Mouse (Mus musculus): Measurements from ENCODE around the gene Smc6.

Smc6 gene

GRCm38 (mm10) chr12:11265382-11266281 is at the start of gene Smc6, which contains the start of gene Gen1:
Gene Smc6 (plus strand): TSS chr12:11265886.
Gene Gen1 (minus strand): TSS chr12:11265801.
- DNase-seq (ENCODE audit: low read depth, low spot score), result peak; percentile 95

DNA sequence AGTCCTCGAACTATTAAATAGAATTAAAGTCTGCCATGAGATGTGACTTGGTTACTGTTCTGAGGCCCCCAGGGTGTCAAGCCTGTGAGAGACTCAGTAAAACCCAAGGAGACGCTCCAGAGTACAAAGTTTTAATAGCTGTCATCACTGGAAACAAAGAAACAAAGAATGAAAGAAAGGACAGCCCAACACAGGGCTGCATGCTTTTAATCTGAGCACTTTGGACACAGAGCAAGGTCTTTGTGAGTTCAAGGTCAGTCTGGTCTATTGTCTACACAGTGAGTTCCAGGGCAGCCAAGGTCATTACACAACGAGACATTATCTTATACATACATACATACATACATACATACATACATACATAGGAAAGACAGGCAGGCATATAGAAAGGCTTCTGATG is 49.2 kb upstream of the Smc6 start:
- no peak for DNase-seq (ENCODE audit: low read depth, low spot score)

GRCm38 (mm10) chr12:11217726-11218250 is 47.9 kb upstream of the Smc6 start:
- DNase-seq (ENCODE audit: low read depth, low spot score), result no peak

- DNase-seq (ENCODE audit: low read depth, low spot score), result no peak
Measured at GRCm38 (mm10) chr12:11221524-11222330, 44.0 kb upstream of the Smc6 start.

GRCm38 (mm10) chr12:11222566-11222965 is 43.1 kb upstream of the Smc6 start:
- DNase-seq (ENCODE audit: low read depth, low spot score), result no peak

DNA sequence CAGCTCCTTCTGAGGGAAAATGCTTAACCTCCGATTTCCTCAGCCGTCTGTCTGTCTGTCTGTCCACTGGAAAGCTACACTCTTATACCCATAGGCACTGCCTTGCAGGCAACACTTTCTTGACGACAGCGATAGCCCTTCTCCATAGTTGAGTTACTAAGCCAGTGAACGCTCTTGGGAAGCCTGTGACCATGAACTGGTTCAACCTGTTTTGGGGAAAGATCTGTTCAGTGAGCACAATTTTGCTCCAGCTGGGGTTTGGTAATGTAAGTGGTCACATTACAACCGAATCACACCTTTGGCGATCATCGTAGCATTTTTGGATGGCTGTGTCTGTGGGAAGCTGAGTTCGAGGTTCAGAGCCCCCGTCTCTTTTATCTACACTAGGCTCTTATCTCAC is 42.6 kb upstream of the Smc6 start:
- no peak for DNase-seq (ENCODE audit: low read depth, low spot score)

DNA sequence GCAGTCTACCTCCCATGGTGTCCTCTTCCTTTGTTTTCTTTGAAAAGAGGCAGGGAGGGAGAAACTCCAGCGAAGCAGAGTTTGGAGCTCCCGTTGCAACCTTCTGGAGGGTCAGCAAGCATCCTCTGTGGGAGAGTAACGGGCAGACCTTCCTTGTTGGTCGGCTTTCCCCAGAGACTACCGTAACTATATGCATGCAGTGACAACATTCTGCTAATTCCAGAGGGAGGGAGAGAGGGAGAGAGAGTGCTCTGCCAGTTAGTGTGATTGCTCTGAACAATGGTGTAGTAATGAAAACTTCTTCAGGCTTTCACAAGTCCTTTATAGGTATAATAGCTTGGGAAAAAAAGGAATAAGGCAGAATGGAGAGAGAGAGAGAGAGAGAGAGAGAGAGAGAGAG is 41.0 kb upstream of the Smc6 start:
- no peak for DNase-seq (ENCODE audit: low read depth, low spot score)

DNA sequence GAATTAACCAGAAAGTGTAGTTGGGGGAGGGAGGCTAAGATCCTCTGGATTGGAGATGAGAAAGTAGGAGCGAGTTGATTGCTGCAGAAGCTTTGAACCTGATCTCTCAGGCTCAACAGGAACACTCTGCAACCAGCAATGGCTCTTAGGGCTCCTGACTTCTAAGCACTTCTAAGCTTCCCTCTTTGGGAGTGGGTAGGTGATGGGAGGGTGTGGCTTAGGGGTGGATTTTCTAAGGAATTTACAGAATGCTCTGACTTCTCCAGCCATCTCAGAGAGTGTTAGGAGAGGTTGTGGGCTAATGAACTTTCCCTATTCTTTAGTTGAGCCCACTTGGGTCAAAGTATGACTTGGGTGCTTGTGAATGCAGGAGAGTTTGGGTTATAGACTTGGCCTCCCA is 39.6 kb upstream of the Smc6 start:
- DNase-seq (ENCODE audit: low read depth, low spot score), result no peak

DNA sequence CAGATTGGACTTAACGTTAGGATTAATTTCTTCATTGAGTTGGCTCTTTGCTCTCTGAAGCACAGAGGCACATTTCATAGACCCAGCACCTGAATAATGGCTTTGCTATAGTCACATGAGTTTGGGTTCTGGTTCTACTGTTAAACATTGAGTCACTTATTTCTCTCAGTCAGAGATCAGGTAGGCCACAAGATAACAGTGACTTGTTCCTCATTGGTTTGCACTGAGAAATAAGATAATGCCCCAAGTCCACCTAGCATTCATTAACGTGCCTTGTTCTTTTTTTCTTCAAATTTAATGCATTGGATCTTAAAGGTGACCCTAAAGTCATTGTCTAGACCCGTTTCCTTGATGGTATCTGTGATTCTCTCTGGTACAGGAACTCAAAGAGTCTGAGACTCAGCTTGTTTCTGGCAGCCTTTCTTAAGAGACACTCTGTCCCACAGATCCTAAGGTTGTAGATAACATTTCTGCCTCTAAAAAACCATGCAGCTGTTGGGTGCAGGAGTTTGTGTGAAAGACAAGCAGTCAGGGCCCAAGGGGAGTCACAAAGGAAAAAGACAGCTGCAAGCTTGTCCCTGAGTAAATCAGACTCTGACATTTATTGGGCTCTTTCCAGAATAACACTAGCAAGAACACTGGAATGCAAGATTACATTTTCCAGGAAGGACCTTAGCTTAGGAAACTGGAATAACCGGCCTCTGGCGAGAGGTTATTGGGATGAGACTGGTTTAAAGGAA is 39.0 kb upstream of the Smc6 start:
- DNase-seq (ENCODE audit: low read depth, low spot score), result peak; percentile 18

DNA sequence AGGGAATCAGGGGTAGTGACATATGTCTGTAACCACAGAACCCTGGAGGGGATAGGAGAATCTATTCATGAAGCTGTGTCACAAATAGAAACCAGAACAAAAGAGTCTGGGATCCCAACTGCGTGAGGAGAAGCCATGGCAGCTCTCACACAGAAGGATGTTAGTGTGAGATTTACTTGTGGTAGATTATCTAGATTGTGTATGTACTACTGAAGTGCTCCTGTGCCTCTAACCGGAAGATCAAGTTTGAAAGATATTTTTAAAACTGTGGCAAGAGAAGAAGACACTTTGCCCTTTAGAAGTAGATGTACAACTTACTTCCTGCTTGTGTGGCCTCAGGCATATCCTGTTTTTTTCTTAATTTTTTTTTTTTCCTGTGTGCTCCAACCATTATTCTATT is 35.4 kb upstream of the Smc6 start:
- peak; percentile 60 for DNase-seq (ENCODE audit: low read depth, low spot score)

DNA sequence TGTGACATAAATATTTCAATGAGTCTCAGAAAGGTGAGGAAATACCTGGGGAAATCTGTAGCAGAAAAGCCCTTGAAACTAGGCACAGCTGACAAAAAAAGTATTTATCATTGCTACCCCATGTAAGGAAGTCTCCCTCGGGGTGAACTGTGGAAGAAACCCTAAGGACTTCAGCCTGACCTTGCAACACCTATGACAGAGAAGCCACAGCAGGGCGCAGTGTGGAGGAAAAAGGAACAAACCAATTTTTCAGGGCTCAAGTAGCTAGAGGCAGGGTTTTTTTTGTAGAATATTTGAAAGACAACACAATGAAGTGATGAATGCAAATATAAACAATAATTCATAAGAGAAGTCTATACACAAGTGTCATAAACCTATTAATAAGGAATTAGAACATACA is 29.7 kb upstream of the Smc6 start:
- no peak for DNase-seq (ENCODE audit: low read depth, low spot score)

DNA sequence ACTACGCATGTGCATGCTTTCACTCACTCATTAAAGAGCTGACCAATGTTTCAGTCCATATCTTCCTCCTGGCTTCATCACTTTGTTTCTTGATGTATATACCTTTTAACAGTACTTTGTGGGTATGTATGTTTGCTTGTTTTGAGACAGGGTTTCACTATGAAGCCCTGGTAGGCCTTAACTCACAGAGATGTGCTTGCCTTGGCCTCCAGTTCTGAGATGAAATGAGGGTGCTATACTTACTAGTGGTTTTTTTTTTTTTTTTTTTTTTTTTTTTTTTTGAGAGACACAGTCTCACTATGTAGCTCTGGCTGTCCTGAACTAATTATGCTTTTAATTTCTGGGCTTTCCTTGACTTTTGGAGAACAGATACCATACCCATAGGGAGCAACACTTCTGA is 18.2 kb upstream of the Smc6 start:
- DNase-seq (ENCODE audit: low read depth, low spot score), result no peak

- no peak for DNase-seq (ENCODE audit: low read depth, low spot score)
Measured at GRCm38 (mm10) chr12:11250322-11250721, 15.4 kb upstream of the Smc6 start.

DNA sequence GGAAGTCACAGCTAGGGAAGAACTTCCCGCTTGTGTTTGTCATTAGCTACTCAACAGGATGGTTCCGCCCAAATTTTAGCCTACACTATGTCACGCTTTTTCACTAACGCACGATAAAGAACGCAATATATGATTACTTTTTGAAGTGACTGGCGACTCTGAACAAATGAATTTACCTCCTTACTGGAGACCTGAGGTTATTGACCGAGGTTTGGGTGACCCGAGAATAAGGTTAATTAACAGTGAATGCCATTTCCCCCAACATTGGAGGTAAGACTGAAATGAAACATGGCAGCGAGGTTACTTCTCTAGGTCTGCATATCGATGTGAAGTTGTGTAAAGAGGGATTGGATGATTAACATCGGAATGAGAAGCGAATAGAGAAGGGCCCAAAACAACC is 791 bp upstream of the Smc6 start:
- no peak for DNase-seq (ENCODE audit: low read depth, low spot score)

GRCm38 (mm10) chr12:11266282-11266985 is 748 bp downstream of the Smc6 start:
- peak; percentile 56 for DNase-seq (ENCODE audit: low read depth, low spot score)

DNA sequence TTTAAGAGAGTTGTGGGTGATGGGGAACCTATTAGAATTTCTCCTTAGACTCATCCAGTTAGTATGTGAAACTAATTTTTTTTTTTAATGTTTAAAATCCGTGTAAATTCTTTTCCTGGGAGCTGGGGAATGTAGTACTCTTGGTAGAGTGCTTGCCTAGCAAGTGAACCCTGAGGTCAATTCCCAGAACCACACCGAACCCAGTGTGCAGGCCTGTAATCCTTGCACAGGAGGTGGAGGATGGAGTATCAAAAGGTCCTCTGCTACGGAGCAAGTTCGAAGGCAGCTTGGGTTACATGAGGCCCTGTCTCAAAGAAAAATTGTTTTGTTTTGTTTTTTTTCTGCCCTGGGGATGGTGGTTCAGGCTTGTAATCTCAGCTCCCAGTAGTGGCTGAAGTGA is 1.3 kb downstream of the Smc6 start:
- peak; percentile 24 for DNase-seq (ENCODE audit: low read depth, low spot score)

DNA sequence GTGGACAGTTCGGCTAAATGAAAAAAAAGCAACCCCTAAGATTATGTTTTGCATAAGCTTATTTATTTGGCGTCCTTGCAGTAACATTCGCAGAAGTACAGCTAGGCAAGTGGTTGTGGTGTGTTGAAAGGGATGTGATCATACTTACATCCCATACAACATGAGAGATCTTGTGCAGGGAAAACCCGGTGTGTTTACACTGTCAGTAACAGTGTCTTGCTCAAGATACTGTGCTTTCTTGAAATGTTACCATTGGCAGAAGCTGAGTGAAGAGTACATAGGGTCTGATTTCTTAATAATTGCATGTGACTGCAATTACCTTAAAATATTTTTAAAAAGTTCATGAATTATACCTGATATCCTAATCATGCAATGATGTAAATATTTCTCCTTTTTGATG is 6.9 kb downstream of the Smc6 start:
- no peak for DNase-seq (ENCODE audit: low read depth, low spot score)

DNA sequence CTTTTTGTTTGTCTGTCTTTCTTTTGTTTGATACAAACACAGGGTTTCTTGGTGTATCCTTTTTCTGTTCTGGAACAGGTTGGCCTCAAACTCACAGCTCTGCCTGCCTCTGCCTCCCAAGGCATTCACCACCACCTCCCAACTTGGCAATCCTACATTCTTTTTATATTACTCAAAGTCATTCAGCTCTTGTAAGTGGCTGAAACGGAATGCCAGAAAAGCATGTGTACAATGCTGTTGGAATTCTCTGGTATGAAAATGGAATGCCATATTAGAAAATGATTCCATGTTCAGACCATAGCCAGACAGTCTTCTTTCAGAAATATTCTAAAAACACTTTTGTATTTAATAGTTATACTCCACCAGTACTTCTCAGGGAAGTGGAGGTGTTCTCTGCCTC is 7.5 kb downstream of the Smc6 start:
- DNase-seq (ENCODE audit: low read depth, low spot score), result no peak

DNA sequence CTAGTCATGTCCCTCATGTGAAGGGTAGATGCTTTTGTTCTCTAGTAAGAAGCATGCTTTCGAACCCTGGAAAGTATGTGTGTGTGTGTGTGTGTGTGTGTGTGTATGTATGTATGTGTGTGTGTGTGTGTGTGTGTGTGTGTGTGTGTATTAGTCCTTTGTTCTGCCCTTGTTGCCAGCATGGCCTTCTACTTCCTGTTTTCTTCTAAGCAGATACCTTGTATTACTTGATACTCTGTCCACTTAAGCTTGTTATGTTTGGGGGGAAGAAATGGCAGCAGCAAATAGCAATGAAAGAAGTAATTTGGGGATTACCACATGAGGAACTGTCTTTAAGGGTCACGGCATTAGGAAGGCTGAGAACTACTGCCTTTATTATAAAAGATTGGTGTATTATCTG is 10.9 kb downstream of the Smc6 start:
- DNase-seq (ENCODE audit: low read depth, low spot score), result no peak

DNA sequence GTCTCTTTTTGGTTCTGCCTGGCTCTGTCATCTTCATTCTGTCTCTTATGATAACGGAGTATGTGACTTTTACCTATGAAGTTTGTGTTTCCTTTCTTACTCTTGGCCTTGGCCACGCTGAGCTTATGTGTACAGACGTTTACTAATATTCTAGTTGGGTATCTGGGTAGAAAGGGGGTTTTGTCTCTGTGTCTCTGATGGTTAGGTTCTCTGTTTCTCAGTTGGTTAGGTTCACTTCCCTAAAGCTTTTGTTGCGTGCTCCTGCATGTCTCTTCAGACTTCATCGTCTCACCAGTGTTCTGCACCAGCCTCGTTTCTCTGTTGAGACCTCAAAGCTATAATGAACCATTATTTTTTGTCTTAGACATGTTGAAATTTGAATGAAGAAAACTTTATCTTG is 11.5 kb downstream of the Smc6 start:
- DNase-seq (ENCODE audit: low read depth, low spot score), result no peak

DNA sequence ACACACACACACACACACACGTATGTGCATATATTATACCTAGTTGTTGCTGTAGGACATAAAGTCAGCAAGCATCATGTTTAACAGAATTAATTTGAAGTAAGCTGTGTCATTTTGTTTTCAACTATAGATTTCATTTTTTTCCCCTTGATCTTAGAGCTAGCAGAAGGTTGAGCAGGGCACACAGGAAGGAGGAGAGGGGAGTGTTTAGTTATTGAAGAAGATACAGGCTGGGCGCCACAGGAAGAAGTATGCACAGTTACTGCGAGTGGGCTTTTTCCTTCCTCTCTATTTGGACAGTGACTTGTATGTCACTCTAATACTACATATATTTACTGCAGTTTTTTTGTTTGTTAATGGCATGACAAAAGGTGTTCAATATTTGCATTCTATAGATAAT is 14.2 kb downstream of the Smc6 start:
- DNase-seq (ENCODE audit: low read depth, low spot score), result peak; percentile 53
